In genomic region chr13:59485456-59485855, GRCm38 (mm10) we compare ENCODE assay signal across 34 mouse cellular contexts.
"Had no signal": no experiment of that assay in that cellular context is flagged by ENCODE, and none has a peak within 500 bp of the region (broad histone marks: within the 10 kb centered on the region; RNA-seq: fewer than 3 reads in every experiment).

No protein-coding gene starts in this region.

- H3K4me1 ChIP-seq: heart, embryonic 10.5 days; heart, embryonic 12.5 days; heart, embryonic 13.5 days; heart, embryonic 15.5 days; intestine, embryonic 15.5 days; kidney, embryonic 15.5 days had no signal

- H3K27me3 ChIP-seq: heart, embryonic 12.5 days; heart, embryonic 13.5 days; heart, embryonic 15.5 days; hindbrain, embryonic 12.5 days; hindbrain, embryonic 13.5 days; hindbrain, embryonic 15.5 days; intestine, embryonic 15.5 days; kidney, embryonic 15.5 days had no signal

- H3K9me3 ChIP-seq: heart, embryonic 10.5 days; heart, embryonic 12.5 days; heart, embryonic 13.5 days; heart, embryonic 15.5 days; hindbrain, embryonic 10.5 days; hindbrain, embryonic 12.5 days; hindbrain, embryonic 13.5 days; hindbrain, embryonic 15.5 days; intestine, embryonic 15.5 days; kidney, embryonic 15.5 days had no signal

- H3K4me2 ChIP-seq: heart, embryonic 11.5 days; heart, embryonic 12.5 days; heart, embryonic 13.5 days; heart, embryonic 15.5 days; hindbrain, embryonic 12.5 days; hindbrain, embryonic 13.5 days; hindbrain, embryonic 14.5 days; hindbrain, embryonic 15.5 days; intestine, embryonic 15.5 days; kidney, embryonic 15.5 days had no signal

- H3K4me3 ChIP-seq: heart, embryonic 10.5 days; heart, embryonic 12.5 days; heart, embryonic 13.5 days; heart, embryonic 15.5 days; hindbrain, embryonic 10.5 days; hindbrain, embryonic 12.5 days; hindbrain, embryonic 13.5 days; hindbrain, embryonic 15.5 days; intestine, embryonic 15.5 days; kidney, embryonic 15.5 days; layer of hippocampus, adult 2 months had no signal

- ATAC-seq: hindbrain, embryonic 16.5 days; hindbrain, postnatal 0 days; inflammation-experienced regulatory T-cells, adult 6 months; intestine, embryonic 15.5 days; intestine, embryonic 16.5 days; intestine, postnatal 0 days had no signal

- DNase-seq: heart, postnatal 10 days; heart, postnatal 14 days; heart, postnatal 4 days; kidney, adult 11 months; kidney, adult 18-20 months; kidney, adult 2 months; kidney, adult 8-10 months; kidney, adult 9 months; kidney, postnatal 10 days; kidney, postnatal 14 days; kidney, postnatal 25 days; kidney, postnatal 36 days; kidney, postnatal 4 days; layer of hippocampus, adult 9-11 months; layer of hippocampus, postnatal 36 days had no signal

- H3K27ac ChIP-seq: heart, embryonic 10.5 days; heart, embryonic 13.5 days; heart, embryonic 15.5 days; hindbrain, embryonic 10.5 days; hindbrain, embryonic 12.5 days; hindbrain, embryonic 13.5 days; hindbrain, embryonic 14.5 days; hindbrain, embryonic 15.5 days; hindbrain, postnatal 0 days; intestine, embryonic 15.5 days; kidney, embryonic 15.5 days; kidney, postnatal 0 days; layer of hippocampus, adult 2 months had no signal

- H3K9ac ChIP-seq: heart, embryonic 12.5 days; heart, embryonic 13.5 days; heart, embryonic 15.5 days; hindbrain, embryonic 12.5 days; hindbrain, embryonic 13.5 days; hindbrain, embryonic 14.5 days; hindbrain, embryonic 15.5 days; intestine, embryonic 15.5 days; kidney, embryonic 15.5 days had no signal

- H3K36me3 ChIP-seq: heart, embryonic 10.5 days; heart, embryonic 15.5 days; hindbrain, embryonic 15.5 days; intestine, embryonic 15.5 days had no signal
